Mouse (Mus musculus): ENCODE results near the gene Six5. TPM values are rescaled to one million over a fixed set of nuclear protein-coding genes. Genes with fewer than 3 reads are reported as not detected.

The Six5 gene
- polyA plus RNA-seq, 1 experiment from 2014 or later = 0.24 TPM

DNA sequence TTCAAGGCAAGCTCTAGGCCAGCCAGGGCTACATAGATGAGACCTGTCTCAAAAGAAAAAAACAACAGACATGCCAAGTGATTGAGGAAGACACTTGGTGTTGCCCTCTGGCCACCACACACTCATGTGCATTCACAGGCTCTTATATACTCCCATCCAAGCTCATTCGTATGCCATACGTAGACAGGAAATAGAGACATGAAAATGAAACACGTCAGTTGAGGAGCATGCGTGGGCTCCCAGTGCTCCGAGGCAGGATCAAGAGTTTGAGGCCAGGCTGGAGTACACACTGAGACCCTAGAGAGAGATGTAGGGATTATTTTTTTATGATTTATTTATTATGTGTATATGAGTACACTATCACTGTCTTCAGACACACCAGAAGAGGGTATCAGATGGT is 35.0 kb downstream of the Six5 start:
- Histone ChIP-seq H3K27ac (no peak overlapping the region), H3K79me2 (ENCODE audit: inconsistent target) (peaks cover 71% of the 10 kb centered on the region), H3K4me3 (ENCODE audit: inconsistent target) (no peak overlapping the region), H3K36me3 (ENCODE audit: inconsistent target) (no peaks in the 10 kb centered on the region; the same call in 1 of the 2 replicates)
- WGBS (ENCODE audit: missing documents) = 97% methylated on average over 5 of the region's 5 CpGs

DNA sequence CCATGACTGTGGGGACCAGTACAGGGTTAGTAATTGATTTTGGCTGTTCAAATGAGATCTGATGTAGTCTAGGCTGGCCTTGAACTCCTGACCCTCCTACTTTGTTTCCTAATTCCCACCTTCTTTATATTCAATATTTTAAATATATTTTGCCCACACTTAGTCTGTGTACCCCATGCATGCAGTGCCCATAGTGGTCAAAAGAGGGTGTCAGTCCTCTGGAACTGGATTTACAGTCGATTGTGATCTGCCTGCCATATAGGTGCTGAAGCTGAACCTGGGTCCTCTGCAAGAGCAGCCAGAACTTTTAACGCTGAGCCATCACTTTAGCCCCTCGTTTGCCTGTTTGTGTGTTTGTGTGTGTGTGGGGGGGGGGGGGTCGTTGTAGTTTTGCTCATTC is 36.3 kb downstream of the Six5 start:
- H3K79me2 ChIP-seq (ENCODE audit: inconsistent target) = peaks cover 69% of the 10 kb centered on the region
- 32% methylated on average over 4 of the region's 4 CpGs for WGBS (ENCODE audit: missing documents)

GRCm38 (mm10) chr7:19131324-19131848 is 37.0 kb downstream of the Six5 start:
- H3K36me3 ChIP-seq (ENCODE audit: inconsistent target) = peaks cover 10% of the 10 kb centered on the region; the same call in 1 of the 2 replicates
- H3K27ac ChIP-seq = 0 out of 2 replicates have a peak overlapping the region, but pooled peaks have one; percentile 27

More for the DNA sequence above, 36.3 kb downstream of the Six5 start:
- Histone ChIP-seq H3K36me3 (ENCODE audit: inconsistent target) (peaks cover 5% of the 10 kb centered on the region; the same call in 1 of the 2 replicates), H3K4me3 (ENCODE audit: inconsistent target) (peak overlapping the region; percentile 17; the same call in 1 of the 2 replicates), H3K27ac (no peak overlapping the region)

GRCm38 (mm10) chr7:19136168-19136567 is 41.8 kb downstream of the Six5 start:
- Histone ChIP-seq H3K4me3 (ENCODE audit: inconsistent target) (no peak overlapping the region), H3K27ac (no peak overlapping the region), H3K36me3 (ENCODE audit: inconsistent target) (peaks cover 42% of the 10 kb centered on the region; the same call in 1 of the 2 replicates), H3K79me2 (ENCODE audit: inconsistent target) (peaks cover 35% of the 10 kb centered on the region)
- WGBS (ENCODE audit: missing documents) = 98% methylated on average over 13 of the region's 13 CpGs

More at GRCm38 (mm10) chr7:19131324-19131848, 37.0 kb downstream of the Six5 start:
- H3K79me2 ChIP-seq (ENCODE audit: inconsistent target) = peaks cover 63% of the 10 kb centered on the region
- under 1% methylated on average over 39 of the region's 39 CpGs for WGBS (ENCODE audit: missing documents)
- peak overlapping the region; percentile 17 for H3K4me3 ChIP-seq (ENCODE audit: inconsistent target)

DNA sequence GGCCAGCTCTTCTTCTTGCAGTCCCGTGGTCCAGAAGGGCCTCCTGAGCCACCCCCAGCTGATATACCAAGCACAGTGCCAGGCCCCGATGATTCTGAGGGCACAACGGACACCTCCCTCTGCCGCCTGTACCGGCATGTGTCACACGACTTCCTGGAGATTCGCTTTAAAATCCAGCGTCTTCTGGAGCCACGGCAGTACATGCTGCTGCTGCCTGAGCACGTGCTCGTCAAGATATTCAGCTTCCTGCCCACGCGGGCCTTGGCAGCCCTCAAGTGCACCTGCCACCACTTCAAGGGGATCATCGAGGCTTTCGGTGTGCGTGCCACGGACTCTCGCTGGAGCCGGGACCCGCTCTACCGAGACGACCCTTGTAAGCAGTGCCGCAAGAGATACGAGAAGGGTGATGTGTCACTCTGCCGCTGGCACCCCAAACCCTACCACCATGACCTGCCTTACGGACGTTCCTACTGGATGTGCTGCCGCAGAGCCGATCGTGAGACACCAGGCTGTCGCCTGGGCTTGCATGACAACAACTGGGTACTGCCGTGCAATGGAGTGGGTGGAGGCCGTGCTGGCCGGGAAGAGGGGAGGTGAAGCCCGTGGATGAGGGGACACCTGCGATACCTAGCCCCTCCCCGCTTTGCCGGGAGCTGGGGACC is 42.4 kb downstream of the Six5 start:
- Histone ChIP-seq H3K4me3 (ENCODE audit: inconsistent target) (no peak overlapping the region), H3K36me3 (ENCODE audit: inconsistent target) (peaks cover 43% of the 10 kb centered on the region; the same call in 1 of the 2 replicates), H3K27ac (no peak overlapping the region), H3K79me2 (ENCODE audit: inconsistent target) (peaks cover 34% of the 10 kb centered on the region)
- WGBS (ENCODE audit: missing documents) = 95% methylated on average over 38 of the region's 38 CpGs

GRCm38 (mm10) chr7:19137380-19137779 is 43.0 kb downstream of the Six5 start:
- no peak overlapping the region for H3K4me3 ChIP-seq (ENCODE audit: inconsistent target)
- H3K36me3 ChIP-seq (ENCODE audit: inconsistent target) = peaks cover 43% of the 10 kb centered on the region; the same call in 1 of the 2 replicates
- H3K27ac ChIP-seq = no peak overlapping the region
- WGBS (ENCODE audit: missing documents) = 75% methylated on average over 4 of the region's 5 CpGs
- H3K79me2 ChIP-seq (ENCODE audit: inconsistent target) = peaks cover 28% of the 10 kb centered on the region

- no peak overlapping the region for H3K4me3 ChIP-seq (ENCODE audit: inconsistent target)
- peaks cover 16% of the 10 kb centered on the region for H3K79me2 ChIP-seq (ENCODE audit: inconsistent target)
- no peak overlapping the region for H3K27ac ChIP-seq
- 91% methylated on average over 10 of the region's 10 CpGs for WGBS (ENCODE audit: missing documents)
- no peaks in the 10 kb centered on the region for H3K36me3 ChIP-seq (ENCODE audit: inconsistent target)
Observed at GRCm38 (mm10) chr7:19146793-19147192, 52.4 kb downstream of the Six5 start.

DNA sequence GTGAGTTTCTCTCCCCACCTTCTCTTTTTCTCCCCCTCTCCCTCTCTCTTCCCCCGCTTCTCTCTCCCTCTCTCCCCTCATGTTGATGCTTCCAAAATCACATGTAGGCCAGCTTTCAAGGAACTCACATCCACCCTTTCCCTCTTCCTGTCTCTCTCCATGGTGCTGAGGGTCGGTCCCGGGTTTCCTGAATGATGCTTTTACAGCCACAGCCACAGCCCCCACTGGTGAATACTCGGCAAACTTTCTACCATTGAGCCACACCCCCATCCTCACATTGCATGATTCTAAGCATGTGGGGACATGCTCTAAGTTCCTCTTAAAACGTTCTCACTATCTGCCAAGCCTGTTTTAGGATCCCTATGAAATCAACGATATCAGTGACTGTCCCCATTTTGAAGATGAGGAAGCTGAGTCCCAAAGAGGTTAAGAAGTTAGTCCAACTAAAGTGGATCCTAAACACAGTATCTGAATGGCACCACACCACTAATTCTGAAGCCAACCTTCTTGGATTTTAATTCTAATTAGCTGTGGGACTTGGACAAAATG is 53.2 kb downstream of the Six5 start:
- peaks cover 16% of the 10 kb centered on the region for H3K79me2 ChIP-seq (ENCODE audit: inconsistent target)
- WGBS (ENCODE audit: missing documents) = 24% methylated on average over 5 of the region's 6 CpGs
- peaks cover 5% of the 10 kb centered on the region; the same call in 1 of the 2 replicates for H3K36me3 ChIP-seq (ENCODE audit: inconsistent target)
- no peak overlapping the region for H3K27ac ChIP-seq
- H3K4me3 ChIP-seq (ENCODE audit: inconsistent target) = no peak overlapping the region

Other genes starting within 250 kb of the Six5 start
- gene Pglyrp1, start 223.3 kb upstream of the Six5 start, polyA plus RNA-seq (2018) = 1.3 to 1.4 TPM in 2 of 3 replicates, not detected in the other
- 4.1 to 8.9 TPM (median 8.4 TPM) in 3 replicates for gene Ccdc61, start 184.2 kb upstream of the Six5 start, polyA plus RNA-seq (2018)
- gene Nova2, start 168.7 kb upstream of the Six5 start, polyA plus RNA-seq (2018) = 0.01 TPM in 1 of 3 replicates, not detected in the others
- gene Nanos2, start 107.2 kb upstream of the Six5 start, polyA plus RNA-seq (2018) = not detected in 3 replicates
- gene Mypop, start 103.3 kb upstream of the Six5 start, polyA plus RNA-seq (2018) = 0.25 to 0.49 TPM (median 0.46 TPM) in 3 replicates
- 7.1 to 12.7 TPM (median 12.6 TPM) in 3 replicates for gene Irf2bp1, start 90.5 kb upstream of the Six5 start, polyA plus RNA-seq (2018)
- gene Foxa3, start 71.1 kb upstream of the Six5 start, polyA plus RNA-seq (2018) = not detected in 3 replicates
- gene Sympk, start 70.2 kb upstream of the Six5 start, polyA plus RNA-seq (2018) = 34.2 to 90.4 TPM (median 59.0 TPM) in 3 replicates
- gene Rsph6a, start 39.9 kb upstream of the Six5 start, polyA plus RNA-seq (2018) = not detected in 3 replicates
- gene Dmwd, start 18.4 kb upstream of the Six5 start, polyA plus RNA-seq (2018) = 0.19 to 12.9 TPM (median 0.32 TPM) in 3 replicates
- gene Dmpk, start 10.7 kb upstream of the Six5 start, polyA plus RNA-seq (2018) = 0.66 to 30.4 TPM (median 0.95 TPM) in 3 replicates
- gene Gm4969, start 23.8 kb downstream of the Six5 start, polyA plus RNA-seq (2018) = not detected in 3 replicates
- 3.8 to 6.0 TPM (median 4.4 TPM) in 3 replicates for gene Fbxo46, start 25.3 kb downstream of the Six5 start, polyA plus RNA-seq (2018)
- gene Qpctl, start 54.7 kb downstream of the Six5 start, polyA plus RNA-seq (2018) = 9.0 to 15.2 TPM (median 12.0 TPM) in 3 replicates
- 19.9 to 46.5 TPM (median 29.5 TPM) in 3 replicates for gene Snrpd2, start 55.1 kb downstream of the Six5 start, polyA plus RNA-seq (2018)
- not detected in 3 replicates for gene Gipr, start 71.5 kb downstream of the Six5 start, polyA plus RNA-seq (2018)
- 14.8 to 23.5 TPM (median 15.4 TPM) in 3 replicates for gene Eml2, start 81.8 kb downstream of the Six5 start, polyA plus RNA-seq (2018)
- 0.09 TPM in 1 of 3 replicates, not detected in the others for gene Gpr4, start 117.9 kb downstream of the Six5 start, polyA plus RNA-seq (2018)
- gene Opa3, start 133.7 kb downstream of the Six5 start, polyA plus RNA-seq (2018) = 17.8 to 20.2 TPM (median 18.5 TPM) in 3 replicates
- 29.1 to 79.7 TPM (median 69.5 TPM) in 3 replicates for gene Vasp, start 177.2 kb downstream of the Six5 start, polyA plus RNA-seq (2018)
- gene Ppm1n, start 185.5 kb downstream of the Six5 start, polyA plus RNA-seq (2018) = 0.38 TPM in 1 of 3 replicates, not detected in the others
- 0.09 to 0.52 TPM (median 0.32 TPM) in 3 replicates for gene Rtn2, start 188.0 kb downstream of the Six5 start, polyA plus RNA-seq (2018)
- 0.74 to 2.0 TPM (median 1.2 TPM) in 3 replicates for gene Fosb, start 215.5 kb downstream of the Six5 start, polyA plus RNA-seq (2018)